Mouse (Mus musculus): ENCODE measurements around the gene Pdzk1. TPM values are rescaled to one million over a fixed set of nuclear protein-coding genes. Genes with fewer than 3 reads are reported as not detected.

Gene Pdzk1
- polyA plus RNA-seq, 1 experiment from 2014 or later = not detected

GRCm38 (mm10) chr3:96845191-96845590, 16.1 kb downstream of the Pdzk1 start:
- H3K27me3 ChIP-seq = no peaks in the 10 kb centered on the region
- 93% methylated on average over 6 of the region's 6 CpGs for WGBS
- H3K4me3 ChIP-seq (replicated peaks) = no peak overlapping the region
- H3K27ac ChIP-seq = no peak overlapping the region
- H3K4me1 ChIP-seq = no peaks in the 10 kb centered on the region
- ATAC-seq (ENCODE audit: low FRiP score) = no peak
- no peaks in the 10 kb centered on the region for H3K9me3 ChIP-seq
- no peak overlapping the region for H3K4me2 ChIP-seq
- no peaks in the 10 kb centered on the region for H3K36me3 ChIP-seq (replicated peaks)
- H3K9ac ChIP-seq = no peak overlapping the region

- Histone ChIP-seq H3K27me3 (no peaks in the 10 kb centered on the region), H3K9ac (no peak overlapping the region), H3K36me3 (replicated peaks) (no peaks in the 10 kb centered on the region), H3K27ac (no peak overlapping the region), H3K9me3 (no peaks in the 10 kb centered on the region), H3K4me3 (replicated peaks) (no peak overlapping the region), H3K4me1 (no peaks in the 10 kb centered on the region), H3K4me2 (no peak overlapping the region)
- no peak for ATAC-seq (ENCODE audit: low FRiP score)
- WGBS = 91% methylated on average over 9 of the region's 9 CpGs
Observed at GRCm38 (mm10) chr3:96845806-96846205, 16.7 kb downstream of the Pdzk1 start.

GRCm38 (mm10) chr3:96846985-96847384, 17.9 kb downstream of the Pdzk1 start:
- H3K36me3 ChIP-seq (replicated peaks) = no peaks in the 10 kb centered on the region

GRCm38 (mm10) chr3:96847661-96848060, 18.6 kb downstream of the Pdzk1 start:
- Histone ChIP-seq H3K36me3 (replicated peaks) (no peaks in the 10 kb centered on the region), H3K9ac (no peak overlapping the region), H3K4me2 (no peak overlapping the region), H3K9me3 (no peaks in the 10 kb centered on the region), H3K4me1 (no peaks in the 10 kb centered on the region), H3K27me3 (no peaks in the 10 kb centered on the region), H3K27ac (no peak overlapping the region), H3K4me3 (replicated peaks) (no peak overlapping the region)
- ATAC-seq (ENCODE audit: low FRiP score) = no peak
- WGBS = 57% methylated on average over 6 of the region's 6 CpGs

More at GRCm38 (mm10) chr3:96846985-96847384, 17.9 kb downstream of the Pdzk1 start:
- Histone ChIP-seq H3K27me3 (no peaks in the 10 kb centered on the region), H3K4me2 (no peak overlapping the region), H3K9me3 (no peaks in the 10 kb centered on the region), H3K4me1 (no peaks in the 10 kb centered on the region), H3K9ac (no peak overlapping the region), H3K27ac (no peak overlapping the region), H3K4me3 (replicated peaks) (no peak overlapping the region)
- WGBS = 91% methylated on average over 12 of the region's 12 CpGs
- ATAC-seq (ENCODE audit: low FRiP score) = no peak

- Histone ChIP-seq H3K4me3 (replicated peaks) (no peak overlapping the region), H3K4me1 (no peaks in the 10 kb centered on the region), H3K36me3 (replicated peaks) (no peaks in the 10 kb centered on the region), H3K27me3 (no peaks in the 10 kb centered on the region), H3K27ac (no peak overlapping the region), H3K4me2 (no peak overlapping the region), H3K9ac (no peak overlapping the region), H3K9me3 (no peaks in the 10 kb centered on the region)
- WGBS = 91% methylated on average over 7 of the region's 8 CpGs
- ATAC-seq (ENCODE audit: low FRiP score) = no peak
Observed at GRCm38 (mm10) chr3:96848470-96848869, 19.4 kb downstream of the Pdzk1 start.

GRCm38 (mm10) chr3:96849168-96849727, 20.2 kb downstream of the Pdzk1 start:
- no peaks in the 10 kb centered on the region for H3K4me1 ChIP-seq
- 93% methylated on average over 2 of the region's 2 CpGs for WGBS
- no peak for ATAC-seq (ENCODE audit: low FRiP score)

GRCm38 (mm10) chr3:96852561-96852960, 23.5 kb downstream of the Pdzk1 start:
- Histone ChIP-seq H3K36me3 (replicated peaks) (no peaks in the 10 kb centered on the region), H3K9ac (no peak overlapping the region), H3K4me1 (no peaks in the 10 kb centered on the region), H3K9me3 (no peaks in the 10 kb centered on the region), H3K27ac (no peak overlapping the region), H3K27me3 (no peaks in the 10 kb centered on the region), H3K4me2 (no peak overlapping the region), H3K4me3 (replicated peaks) (no peak overlapping the region)
- WGBS = 84% methylated on average over 6 of the region's 6 CpGs
- ATAC-seq (ENCODE audit: low FRiP score) = no peak

More at GRCm38 (mm10) chr3:96849168-96849727, 20.2 kb downstream of the Pdzk1 start:
- H3K9ac ChIP-seq = no peak overlapping the region
- no peaks in the 10 kb centered on the region for H3K27me3 ChIP-seq
- no peak overlapping the region for H3K4me2 ChIP-seq
- H3K36me3 ChIP-seq (replicated peaks) = no peaks in the 10 kb centered on the region
- H3K9me3 ChIP-seq = no peaks in the 10 kb centered on the region
- no peak overlapping the region for H3K4me3 ChIP-seq (replicated peaks)
- H3K27ac ChIP-seq = no peak overlapping the region

GRCm38 (mm10) chr3:96854376-96854775, 25.3 kb downstream of the Pdzk1 start:
- Histone ChIP-seq H3K9ac (no peak overlapping the region), H3K4me2 (no peak overlapping the region), H3K9me3 (no peaks in the 10 kb centered on the region), H3K4me3 (replicated peaks) (no peak overlapping the region), H3K27me3 (no peaks in the 10 kb centered on the region), H3K27ac (no peak overlapping the region), H3K4me1 (no peaks in the 10 kb centered on the region), H3K36me3 (replicated peaks) (no peaks in the 10 kb centered on the region)
- ATAC-seq (ENCODE audit: low FRiP score) = no peak
- WGBS = 89% methylated on average over 4 of the region's 4 CpGs

GRCm38 (mm10) chr3:96855833-96856232, 26.7 kb downstream of the Pdzk1 start:
- Histone ChIP-seq H3K9me3 (no peaks in the 10 kb centered on the region), H3K4me1 (no peaks in the 10 kb centered on the region), H3K36me3 (replicated peaks) (peaks cover 3% of the 10 kb centered on the region; the same call in 1 of the 2 replicates), H3K27me3 (no peaks in the 10 kb centered on the region), H3K9ac (no peak overlapping the region), H3K4me3 (replicated peaks) (no peak overlapping the region), H3K27ac (no peak overlapping the region), H3K4me2 (no peak overlapping the region)
- 89% methylated on average over 3 of the region's 3 CpGs for WGBS
- no peak for ATAC-seq (ENCODE audit: low FRiP score)

- Histone ChIP-seq H3K27ac (no peak overlapping the region), H3K9me3 (no peaks in the 10 kb centered on the region), H3K4me3 (replicated peaks) (no peak overlapping the region), H3K27me3 (no peaks in the 10 kb centered on the region), H3K36me3 (replicated peaks) (peaks cover 5% of the 10 kb centered on the region; the same call in 1 of the 2 replicates), H3K9ac (no peak overlapping the region), H3K4me1 (no peaks in the 10 kb centered on the region), H3K4me2 (no peak overlapping the region)
- WGBS = 95% methylated on average over 5 of the region's 5 CpGs
- no peak for ATAC-seq (ENCODE audit: low FRiP score)
Observed at GRCm38 (mm10) chr3:96860498-96860897, 31.4 kb downstream of the Pdzk1 start.

GRCm38 (mm10) chr3:96867863-96868262, 38.8 kb downstream of the Pdzk1 start:
- Histone ChIP-seq H3K36me3 (replicated peaks) (peaks cover 51% of the 10 kb centered on the region), H3K9me3 (no peaks in the 10 kb centered on the region), H3K9ac (no peak overlapping the region), H3K4me3 (replicated peaks) (no peak overlapping the region), H3K27ac (no peak overlapping the region), H3K4me1 (no peaks in the 10 kb centered on the region), H3K4me2 (no peak overlapping the region), H3K27me3 (no peaks in the 10 kb centered on the region)
- ATAC-seq (ENCODE audit: low FRiP score) = no peak
- 94% methylated on average over 3 of the region's 3 CpGs for WGBS

GRCm38 (mm10) chr3:96868566-96868965, 39.5 kb downstream of the Pdzk1 start:
- no peak overlapping the region for H3K4me2 ChIP-seq
- 94% methylated on average over 8 of the region's 8 CpGs for WGBS
- H3K27ac ChIP-seq = no peak overlapping the region
- ATAC-seq (ENCODE audit: low FRiP score) = no peak
- H3K36me3 ChIP-seq (replicated peaks) = peaks cover 58% of the 10 kb centered on the region
- H3K4me3 ChIP-seq (replicated peaks) = no peak overlapping the region
- H3K9me3 ChIP-seq = no peaks in the 10 kb centered on the region
- no peaks in the 10 kb centered on the region for H3K27me3 ChIP-seq
- H3K9ac ChIP-seq = no peak overlapping the region
- no peaks in the 10 kb centered on the region for H3K4me1 ChIP-seq

- Histone ChIP-seq H3K9ac (no peak overlapping the region), H3K4me3 (replicated peaks) (no peak overlapping the region), H3K4me1 (no peaks in the 10 kb centered on the region), H3K27ac (no peak overlapping the region), H3K36me3 (replicated peaks) (peaks cover 61% of the 10 kb centered on the region), H3K4me2 (no peak overlapping the region), H3K27me3 (no peaks in the 10 kb centered on the region), H3K9me3 (no peaks in the 10 kb centered on the region)
- WGBS = 94% methylated on average over 7 of the region's 7 CpGs
- no peak for ATAC-seq (ENCODE audit: low FRiP score)
Observed at GRCm38 (mm10) chr3:96869091-96869490, 40.0 kb downstream of the Pdzk1 start.

Data from forebrain, embryonic 12.5 days (tissue).